Comparison of ENCODE assay signal across 20 mouse cellular contexts in the genomic region with DNA sequence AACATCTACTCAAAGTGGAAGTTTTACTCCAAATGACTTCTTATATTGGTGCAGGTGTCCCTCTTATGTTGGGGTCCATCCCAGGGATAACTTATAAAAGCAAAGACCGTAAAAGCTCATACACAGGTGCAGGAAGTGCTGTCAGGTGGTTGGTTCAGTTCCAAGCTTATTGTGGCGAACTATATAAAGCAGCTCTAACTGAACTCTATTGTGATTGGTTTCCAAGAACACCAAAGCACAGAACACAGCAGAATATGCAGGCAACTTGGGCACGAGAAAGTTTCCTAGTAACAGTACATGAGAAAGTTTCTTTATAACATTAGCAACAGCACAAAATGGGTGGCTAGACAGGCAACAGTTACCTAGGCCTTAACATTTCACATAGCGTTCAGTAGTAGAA.
A peak's percentile ranks its signal among the peaks of the same experiment; 100 is the strongest.
DNase-seq lines count a peak whose midpoint lies in the region; ATAC-seq and TF ChIP-seq lines count a peak whose summit lies in the region.
"Had no signal": no experiment of that assay in that cellular context is flagged by ENCODE, and none has a peak within 500 bp of the region (broad histone marks: within the 10 kb centered on the region; RNA-seq: fewer than 3 reads in every experiment).

No protein-coding gene starts in this region.

- no peak overlapping the region for H3K4me3 ChIP-seq in thymus, adult 2 months (ENCODE audit: control insufficient read depth, insufficient read depth, low read length)
- no peak overlapping the region for H3K4me3 ChIP-seq in forebrain, embryonic 13.5 days
- no peak overlapping the region for H3K4me3 ChIP-seq in forebrain, embryonic 11.5 days (ENCODE audit: low read depth, low read length)
- H3K4me3 ChIP-seq: embryonic facial prominence, embryonic 13.5 days; heart, adult 2 months; heart, embryonic 15.5 days; hindbrain, embryonic 13.5 days had no signal

- 5% methylated on average over 4 of the region's 4 CpGs for WGBS in thymus, adult 2 months
- WGBS in forebrain, embryonic 13.5 days: 86% methylated on average over 4 of the region's 4 CpGs
- 89% methylated on average over 4 of the region's 4 CpGs for WGBS in forebrain, embryonic 11.5 days

- H3K27ac ChIP-seq in thymus, adult 2 months (ENCODE audit: control insufficient read depth, insufficient read depth, low read length): peak overlapping the region; percentile 90; the same call in 1 of the 2 replicates
- H3K27ac ChIP-seq in forebrain, embryonic 13.5 days: no peak overlapping the region
- no peak overlapping the region for H3K27ac ChIP-seq in forebrain, embryonic 11.5 days (ENCODE audit: low read depth, low read length)
- H3K27ac ChIP-seq: embryonic facial prominence, embryonic 13.5 days; heart, adult 2 months; heart, embryonic 15.5 days; hindbrain, embryonic 13.5 days had no signal

- no peak for TF ChIP-seq POLR2A in thymus, adult 2 months (IDR thresholded peaks at IDR 0.05; ENCODE audit: control insufficient read depth, extremely low read depth, insufficient read depth, low read length, poor library complexity)

- no peak overlapping the region for H3K4me2 ChIP-seq in forebrain, embryonic 13.5 days
- H3K4me2 ChIP-seq in forebrain, embryonic 11.5 days (ENCODE audit: low read depth, low read length, severe bottlenecking): no peak overlapping the region
- H3K4me2 ChIP-seq: embryonic facial prominence, embryonic 13.5 days; heart, embryonic 11.5 days; heart, embryonic 15.5 days; hindbrain, embryonic 13.5 days had no signal

- H3K9ac ChIP-seq in forebrain, embryonic 13.5 days: no peak overlapping the region
- H3K9ac ChIP-seq in forebrain, embryonic 11.5 days (ENCODE audit: low read length): no peak overlapping the region
- H3K9ac ChIP-seq: embryonic facial prominence, embryonic 13.5 days; heart, embryonic 15.5 days; hindbrain, embryonic 13.5 days had no signal

- DNase-seq in CD4-positive, CD25-positive, alpha-beta regulatory T cell, adult 2 months (ENCODE audit: low read depth, low spot score): peak; percentile 31
- DNase-seq in thymus, adult 2 months: peak; percentile 27
- peak; percentile 44 for DNase-seq in thymus, postnatal 25 days
- no peak for DNase-seq in layer of hippocampus, adult 11-12 months (ENCODE audit: low spot score)
- no peak for DNase-seq in forebrain, embryonic 11.5 days (ENCODE audit: low spot score)
- DNase-seq: adrenal gland, adult 2 months; adrenal gland, postnatal 25 days; cerebellum, adult 18-20 months; cerebellum, adult 9-11 months; cerebellum, postnatal 36 days; gastrocnemius, postnatal 10 days; heart, adult 2 months; heart, postnatal 14 days had no signal

- no peaks in the 10 kb centered on the region for H3K27me3 ChIP-seq in thymus, adult 2 months (ENCODE audit: control insufficient read depth, insufficient read depth, low read length)
- 0 out of 2 replicates have a peak, but pooled peaks cover 2% of the 10 kb centered on the region for H3K27me3 ChIP-seq in forebrain, embryonic 13.5 days
- H3K27me3 ChIP-seq in forebrain, embryonic 11.5 days (ENCODE audit: control insufficient read depth, insufficient read depth, low read length): no peaks in the 10 kb centered on the region; the same call in 1 of the 2 replicates

- no peaks in the 10 kb centered on the region for H3K9me3 ChIP-seq in forebrain, embryonic 13.5 days (replicated peaks)
- no peaks in the 10 kb centered on the region for H3K9me3 ChIP-seq in forebrain, embryonic 11.5 days (ENCODE audit: control insufficient read depth, low read length)
- H3K9me3 ChIP-seq: embryonic facial prominence, embryonic 13.5 days; heart, embryonic 15.5 days; hindbrain, embryonic 13.5 days had no signal

- H3K4me1 ChIP-seq in thymus, adult 2 months (replicated peaks; ENCODE audit: control insufficient read depth, insufficient read depth, low read length): peaks cover 26% of the 10 kb centered on the region
- no peaks in the 10 kb centered on the region for H3K4me1 ChIP-seq in forebrain, embryonic 13.5 days
- no peaks in the 10 kb centered on the region for H3K4me1 ChIP-seq in forebrain, embryonic 11.5 days (replicated peaks; ENCODE audit: control insufficient read depth, insufficient read depth, low read length)
- H3K4me1 ChIP-seq: embryonic facial prominence, embryonic 13.5 days; heart, embryonic 15.5 days; hindbrain, embryonic 13.5 days had no signal

- peak; percentile 23 for ATAC-seq in activated CD4-positive, CD25-positive, alpha-beta regulatory T cell, adult 4 months
- ATAC-seq in forebrain, embryonic 13.5 days: no peak
- ATAC-seq in forebrain, embryonic 11.5 days (replicated peaks; ENCODE audit: low FRiP score): no peak
- ATAC-seq: forebrain, embryonic 14.5 days had no signal

- no peak for TF ChIP-seq CTCF in thymus, adult 2 months (IDR thresholded peaks at IDR 0.05; ENCODE audit: borderline replicate concordance, control insufficient read depth, extremely low read depth, insufficient read depth, low read length, poor library complexity)

- H3K36me3 ChIP-seq in thymus, adult 2 months (ENCODE audit: control insufficient read depth, insufficient read depth, low read length): no peaks in the 10 kb centered on the region
- H3K36me3 ChIP-seq in forebrain, embryonic 13.5 days (ENCODE audit: poor library complexity, severe bottlenecking): no peaks in the 10 kb centered on the region
- H3K36me3 ChIP-seq in forebrain, embryonic 11.5 days (ENCODE audit: control insufficient read depth, insufficient read depth, low read length): no peaks in the 10 kb centered on the region
- H3K36me3 ChIP-seq: embryonic facial prominence, embryonic 13.5 days; heart, embryonic 15.5 days; hindbrain, embryonic 13.5 days had no signal

Comparison
In these comparisons a context has a peak if more than half of its experiments do, and no peak if none do; other contexts are left out.
1. DNase-seq: peak in CD4-positive, CD25-positive, alpha-beta regulatory T cell, adult 2 months (single experiment), thymus, adult 2 months (single experiment) and thymus, postnatal 25 days (single experiment); none in layer of hippocampus, adult 11-12 months (single experiment) and forebrain, embryonic 11.5 days (single experiment).